Mouse (Mus musculus): ENCODE results near the gene Cldn18. TPM values are rescaled to one million over a fixed set of nuclear protein-coding genes. Genes with fewer than 3 reads are reported as not detected.
A peak's percentile ranks its signal among the peaks of the same experiment; 100 is the strongest.

Cldn18 gene
- polyA plus RNA-seq (2015; fragmentation: Nextera tagmentation; extraction: Ambion mirVana), result 0.20 TPM in 1 of 2 replicates, not detected in the other

GRCm38 (mm10) chr9:99717134-99717533 is at the start of gene Cldn18:
Gene Cldn18 (minus strand): TSS chr9:99717267.
- ATAC-seq, result no peak
- no peaks in the 10 kb centered on the region for H3K36me3 ChIP-seq (ENCODE audit: control insufficient read depth, insufficient read depth)
- H3K9ac ChIP-seq (replicated peaks; ENCODE audit: low read depth, low read length), result no peak within 1 kb of the TSS
- no peak within 1 kb of the TSS for H3K27ac ChIP-seq (ENCODE audit: low read length)
- H3K4me2 ChIP-seq (ENCODE audit: low read length), result no peak within 1 kb of the TSS
- WGBS, result 88% methylated on average over 14 of the region's 14 CpGs
- no peaks in the 10 kb centered on the region for H3K27me3 ChIP-seq (replicated peaks; ENCODE audit: control insufficient read depth, insufficient read depth, low read length)
- no peak within 1 kb of the TSS for H3K4me3 ChIP-seq (replicated peaks; ENCODE audit: low read length)
- H3K9me3 ChIP-seq (ENCODE audit: control insufficient read depth, low read length), result no peaks in the 10 kb centered on the region
- H3K4me1 ChIP-seq (replicated peaks; ENCODE audit: control insufficient read depth, insufficient read depth, low read length), result no peaks in the 10 kb centered on the region

GRCm38 (mm10) chr9:99763530-99763929 is 46.5 kb upstream of the Cldn18 start:
- H3K9me3 ChIP-seq (ENCODE audit: control insufficient read depth, low read length), result no peaks in the 10 kb centered on the region

GRCm38 (mm10) chr9:99750272-99750671 is 33.2 kb upstream of the Cldn18 start:
- H3K9me3 ChIP-seq (ENCODE audit: control insufficient read depth, low read length), result no peaks in the 10 kb centered on the region
- H3K4me3 ChIP-seq (replicated peaks; ENCODE audit: low read length), result no peak overlapping the region
- no peak for ATAC-seq
- H3K9ac ChIP-seq (replicated peaks; ENCODE audit: low read depth, low read length), result no peak overlapping the region
- no peaks in the 10 kb centered on the region for H3K36me3 ChIP-seq (ENCODE audit: control insufficient read depth, insufficient read depth)
- H3K4me2 ChIP-seq (ENCODE audit: low read length), result no peak overlapping the region
- H3K27ac ChIP-seq (ENCODE audit: low read length), result no peak overlapping the region
- no peaks in the 10 kb centered on the region; the same call in 1 of the 2 replicates for H3K4me1 ChIP-seq (replicated peaks; ENCODE audit: control insufficient read depth, insufficient read depth, low read length)
- no peaks in the 10 kb centered on the region for H3K27me3 ChIP-seq (replicated peaks; ENCODE audit: control insufficient read depth, insufficient read depth, low read length)
- 86% methylated on average over 4 of the region's 4 CpGs for WGBS

More at GRCm38 (mm10) chr9:99763530-99763929, 46.5 kb upstream of the Cldn18 start:
- ATAC-seq, result no peak
- Histone ChIP-seq H3K27ac (ENCODE audit: low read length) (no peak overlapping the region), H3K36me3 (ENCODE audit: control insufficient read depth, insufficient read depth) (no peaks in the 10 kb centered on the region), H3K4me2 (ENCODE audit: low read length) (no peak overlapping the region), H3K4me1 (replicated peaks; ENCODE audit: control insufficient read depth, insufficient read depth, low read length) (no peaks in the 10 kb centered on the region), H3K9ac (replicated peaks; ENCODE audit: low read depth, low read length) (no peak overlapping the region), H3K4me3 (replicated peaks; ENCODE audit: low read length) (no peak overlapping the region), H3K27me3 (replicated peaks; ENCODE audit: control insufficient read depth, insufficient read depth, low read length) (no peaks in the 10 kb centered on the region)
- 48% methylated on average over 6 of the region's 6 CpGs for WGBS

GRCm38 (mm10) chr9:99748279-99748678 is 31.2 kb upstream of the Cldn18 start:
- no peak overlapping the region for H3K27ac ChIP-seq (ENCODE audit: low read length)
- no peak for ATAC-seq
- peaks cover 6% of the 10 kb centered on the region; the same call in 1 of the 2 replicates for H3K4me1 ChIP-seq (replicated peaks; ENCODE audit: control insufficient read depth, insufficient read depth, low read length)
- no peak overlapping the region for H3K4me2 ChIP-seq (ENCODE audit: low read length)
- H3K27me3 ChIP-seq (replicated peaks; ENCODE audit: control insufficient read depth, insufficient read depth, low read length), result no peaks in the 10 kb centered on the region
- WGBS, result 96% methylated on average over 1 of the region's 1 CpGs
- no peak overlapping the region for H3K4me3 ChIP-seq (replicated peaks; ENCODE audit: low read length)
- H3K36me3 ChIP-seq (ENCODE audit: control insufficient read depth, insufficient read depth), result no peaks in the 10 kb centered on the region
- H3K9me3 ChIP-seq (ENCODE audit: control insufficient read depth, low read length), result no peaks in the 10 kb centered on the region
- H3K9ac ChIP-seq (replicated peaks; ENCODE audit: low read depth, low read length), result no peak overlapping the region

GRCm38 (mm10) chr9:99747731-99748130 is 30.7 kb upstream of the Cldn18 start:
- no peaks in the 10 kb centered on the region for H3K9me3 ChIP-seq (ENCODE audit: control insufficient read depth, low read length)
- no peak overlapping the region for H3K4me3 ChIP-seq (replicated peaks; ENCODE audit: low read length)
- ATAC-seq, result no peak
- no peaks in the 10 kb centered on the region for H3K27me3 ChIP-seq (replicated peaks; ENCODE audit: control insufficient read depth, insufficient read depth, low read length)
- peaks cover 6% of the 10 kb centered on the region; the same call in 1 of the 2 replicates for H3K4me1 ChIP-seq (replicated peaks; ENCODE audit: control insufficient read depth, insufficient read depth, low read length)
- no peaks in the 10 kb centered on the region for H3K36me3 ChIP-seq (ENCODE audit: control insufficient read depth, insufficient read depth)
- no peak overlapping the region for H3K9ac ChIP-seq (replicated peaks; ENCODE audit: low read depth, low read length)
- H3K27ac ChIP-seq (ENCODE audit: low read length), result no peak overlapping the region
- 36% methylated on average over 4 of the region's 4 CpGs for WGBS
- H3K4me2 ChIP-seq (ENCODE audit: low read length), result no peak overlapping the region

- no peaks in the 10 kb centered on the region for H3K36me3 ChIP-seq (ENCODE audit: control insufficient read depth, insufficient read depth)
- H3K27ac ChIP-seq (ENCODE audit: low read length), result no peak overlapping the region
- H3K4me3 ChIP-seq (replicated peaks; ENCODE audit: low read length), result no peak overlapping the region
- H3K4me1 ChIP-seq (replicated peaks; ENCODE audit: control insufficient read depth, insufficient read depth, low read length), result peaks cover 6% of the 10 kb centered on the region; the same call in 1 of the 2 replicates
- H3K27me3 ChIP-seq (replicated peaks; ENCODE audit: control insufficient read depth, insufficient read depth, low read length), result no peaks in the 10 kb centered on the region
- 9% methylated on average over 5 of the region's 5 CpGs for WGBS
- no peaks in the 10 kb centered on the region for H3K9me3 ChIP-seq (ENCODE audit: control insufficient read depth, low read length)
- H3K9ac ChIP-seq (replicated peaks; ENCODE audit: low read depth, low read length), result no peak overlapping the region
- ATAC-seq, result peak; percentile 54
- H3K4me2 ChIP-seq (ENCODE audit: low read length), result peak overlapping the region; percentile 14; the same call in 1 of the 2 replicates
These were observed 27.5 kb upstream of the Cldn18 start for GRCm38 (mm10) chr9:99744548-99744947.

- Histone ChIP-seq H3K4me1 (replicated peaks; ENCODE audit: control insufficient read depth, insufficient read depth, low read length) (no peaks in the 10 kb centered on the region), H3K9ac (replicated peaks; ENCODE audit: low read depth, low read length) (no peak overlapping the region), H3K36me3 (ENCODE audit: control insufficient read depth, insufficient read depth) (no peaks in the 10 kb centered on the region), H3K9me3 (ENCODE audit: control insufficient read depth, low read length) (peaks cover under 1% of the 10 kb centered on the region; the same call in 1 of the 2 replicates), H3K4me3 (replicated peaks; ENCODE audit: low read length) (no peak overlapping the region), H3K27ac (ENCODE audit: low read length) (no peak overlapping the region), H3K4me2 (ENCODE audit: low read length) (no peak overlapping the region), H3K27me3 (replicated peaks; ENCODE audit: control insufficient read depth, insufficient read depth, low read length) (no peaks in the 10 kb centered on the region)
- ATAC-seq, result peak; percentile 88
- 32% methylated on average over 15 of the region's 15 CpGs for WGBS
These were observed 13.0 kb upstream of the Cldn18 start for GRCm38 (mm10) chr9:99729943-99730646.

GRCm38 (mm10) chr9:99727819-99728218 is 10.8 kb upstream of the Cldn18 start:
- Histone ChIP-seq H3K9ac (replicated peaks; ENCODE audit: low read depth, low read length) (no peak overlapping the region), H3K4me2 (ENCODE audit: low read length) (no peak overlapping the region), H3K4me3 (replicated peaks; ENCODE audit: low read length) (no peak overlapping the region), H3K27me3 (replicated peaks; ENCODE audit: control insufficient read depth, insufficient read depth, low read length) (no peaks in the 10 kb centered on the region), H3K36me3 (ENCODE audit: control insufficient read depth, insufficient read depth) (no peaks in the 10 kb centered on the region), H3K27ac (ENCODE audit: low read length) (no peak overlapping the region), H3K9me3 (ENCODE audit: control insufficient read depth, low read length) (no peaks in the 10 kb centered on the region), H3K4me1 (replicated peaks; ENCODE audit: control insufficient read depth, insufficient read depth, low read length) (no peaks in the 10 kb centered on the region)
- 72% methylated on average over 11 of the region's 11 CpGs for WGBS
- ATAC-seq, result no peak

GRCm38 (mm10) chr9:99725278-99725677 is 8.2 kb upstream of the Cldn18 start:
- H3K4me3 ChIP-seq (replicated peaks; ENCODE audit: low read length), result no peak overlapping the region
- no peak overlapping the region for H3K4me2 ChIP-seq (ENCODE audit: low read length)
- H3K4me1 ChIP-seq (replicated peaks; ENCODE audit: control insufficient read depth, insufficient read depth, low read length), result no peaks in the 10 kb centered on the region
- 82% methylated on average over 8 of the region's 8 CpGs for WGBS
- H3K9me3 ChIP-seq (ENCODE audit: control insufficient read depth, low read length), result no peaks in the 10 kb centered on the region
- H3K27ac ChIP-seq (ENCODE audit: low read length), result no peak overlapping the region
- no peak overlapping the region for H3K9ac ChIP-seq (replicated peaks; ENCODE audit: low read depth, low read length)
- H3K36me3 ChIP-seq (ENCODE audit: control insufficient read depth, insufficient read depth), result no peaks in the 10 kb centered on the region
- H3K27me3 ChIP-seq (replicated peaks; ENCODE audit: control insufficient read depth, insufficient read depth, low read length), result no peaks in the 10 kb centered on the region
- no peak for ATAC-seq
